Mouse (Mus musculus) lung, embryonic 14.5 days (tissue): ENCODE results near the gene Alad. TPM values are rescaled to one million over a fixed set of nuclear protein-coding genes. Genes with fewer than 3 reads are reported as not detected.
"Not testable (repeated sequence)": the region's sequence is repeated elsewhere in the genome, so short reads cannot be mapped to it uniquely, and the experiment has no call there.

Source experiments
- ATAC-seq: fragments of 200-750 bp; cut with Nextera tagmentation; 2 replicates; pipeline ENCODE4 v1.8.0; 2017; ENCODE audit warnings: mild to moderate bottlenecking, moderate TSS enrichment, moderate library complexity; ENCODE audit not compliant: insufficient read depth
- DNase-seq: peaks from one replicate; pipeline ENCODE4 v3.0.0-alpha.2; 2015
- H3K27ac ChIP-seq: fragments of 300-500 bp; sonication (generic); 2 replicates; pipeline ENCODE4 v1.5.1; 2014; ENCODE audit warnings: low read depth, mild to moderate bottlenecking, moderate library complexity
- H3K27me3 ChIP-seq: fragments of 300-500 bp; sonication (generic); 2 replicates; pipeline ENCODE4 v1.6.1; 2014; ENCODE audit warnings: low read length, control low read depth; ENCODE audit not compliant: insufficient read depth
- H3K36me3 ChIP-seq: fragments of 300-500 bp; sonication (generic); 2 replicates; pipeline ENCODE4 v1.6.1; 2014; ENCODE audit warnings: control low read depth; ENCODE audit not compliant: insufficient read depth
- H3K4me1 ChIP-seq: fragments of 300-500 bp; sonication (generic); 2 replicates; pipeline ENCODE4 v1.6.1; 2014; ENCODE audit warnings: antibody characterized with exemption, control low read depth; ENCODE audit not compliant: insufficient read depth
- H3K4me2 ChIP-seq: fragments of 300-500 bp; sonication (generic); 2 replicates; pipeline ENCODE4 v1.6.1; 2014; ENCODE audit warnings: mild to moderate bottlenecking
- H3K4me3 ChIP-seq: fragments of 300-500 bp; sonication (generic); 2 replicates; pipeline ENCODE4 v1.5.1; 2014; ENCODE audit warnings: low read depth, low read length
- H3K9ac ChIP-seq: fragments of 300-500 bp; sonication (generic); 2 replicates; pipeline ENCODE4 v1.6.1; 2014
- H3K9me3 ChIP-seq: fragments of 300-500 bp; sonication (generic); 2 replicates; pipeline ENCODE4 v1.6.1; 2016; ENCODE audit warnings: low read depth, low read length, control low read depth
- CTCF ChIP-seq: IDR thresholded peaks from 2 replicates; pipeline ENCODE4 v1.5.1; 2016; ENCODE audit warnings: antibody characterized with exemption, low read depth
- WGBS: fragments of 180-500 bp; shearing (Covaris S2); extraction: QIAGEN DNeasy Blood & Tissue Kit; methylation state at CpG from one replicate; pipeline ENCODE4 v1.1.7; 2014; 5-methylcytosine and 5-hydroxymethylcytosine counted together
- polyA plus RNA-seq: library from polyadenylated mRNA; unstranded; fragments of >200 nt; fragmentation: Nextera tagmentation; extraction: Ambion mirVana; gene quantifications from 2 replicates; pipeline ENCODE4 v1.2.1, GENCODE M21; 2014

Alad gene
- polyA plus RNA-seq, 1 experiment from 2014 or later: 110 TPM

- Histone ChIP-seq H3K4me3 (peak overlapping the region; percentile 45), H3K4me2 (peak overlapping the region; percentile 69), H3K9ac (peak overlapping the region; percentile 38; the same call in 1 of the 2 replicates)
- not testable (repeated sequence) for H3K27me3 ChIP-seq, DNase-seq, H3K9me3 ChIP-seq, H3K36me3 ChIP-seq, H3K4me1 ChIP-seq, H3K27ac ChIP-seq, ATAC-seq
- peak; percentile 71 for TF ChIP-seq CTCF
- 10% methylated on average over 11 of the region's 11 CpGs for WGBS
Observed at GRCm38 (mm10) chr4:62479593-62479936, 40.2 kb downstream of the Alad start.

- 0 out of 2 replicates have a peak overlapping the region, but pooled peaks have one; percentile 3 for H3K27ac ChIP-seq
Observed at GRCm38 (mm10) chr4:62477542-62478244, 42.0 kb downstream of the Alad start.

GRCm38 (mm10) chr4:62475793-62476192 lies 43.9 kb downstream of the Alad start:
- H3K9me3 ChIP-seq: no peaks in the 10 kb centered on the region
- WGBS: 59% methylated on average over 6 of the region's 6 CpGs
- 0 out of 2 replicates have a peak, but pooled peaks cover 7% of the 10 kb centered on the region for H3K4me1 ChIP-seq
- DNase-seq (peak; percentile 17), ATAC-seq (no peak)
- H3K27me3 ChIP-seq: 0 out of 2 replicates have a peak, but pooled peaks cover 7% of the 10 kb centered on the region
- no peak overlapping the region for H3K4me2 ChIP-seq
- no peak overlapping the region for H3K9ac ChIP-seq
- no peak for TF ChIP-seq CTCF
- no peak overlapping the region for H3K4me3 ChIP-seq
- H3K36me3 ChIP-seq: no peaks in the 10 kb centered on the region
- no peak overlapping the region for H3K27ac ChIP-seq

More at GRCm38 (mm10) chr4:62477542-62478244, 42.0 kb downstream of the Alad start:
- Histone ChIP-seq H3K4me1 (0 out of 2 replicates have a peak, but pooled peaks cover 7% of the 10 kb centered on the region), H3K36me3 (no peaks in the 10 kb centered on the region), H3K9ac (no peak overlapping the region), H3K9me3 (no peaks in the 10 kb centered on the region), H3K27me3 (0 out of 2 replicates have a peak, but pooled peaks cover 7% of the 10 kb centered on the region), H3K4me3 (no peak overlapping the region), H3K4me2 (no peak overlapping the region)
- 67% methylated on average over 6 of the region's 6 CpGs for WGBS
- DNase-seq: peak; percentile 41
- TF ChIP-seq CTCF: no peak
- peak; percentile 26; the same call in 1 of the 2 replicates for ATAC-seq

GRCm38 (mm10) chr4:62475131-62475530 lies 44.6 kb downstream of the Alad start:
- 0 out of 2 replicates have a peak overlapping the region, but pooled peaks have one; percentile 32 for H3K27ac ChIP-seq
- 0 out of 2 replicates have a peak, but pooled peaks cover 7% of the 10 kb centered on the region for H3K27me3 ChIP-seq
- 62% methylated on average over 2 of the region's 2 CpGs for WGBS
- H3K4me3 ChIP-seq: no peak overlapping the region
- ATAC-seq (no peak), DNase-seq (no peak)
- no peak overlapping the region for H3K4me2 ChIP-seq
- TF ChIP-seq CTCF: no peak
- H3K36me3 ChIP-seq: no peaks in the 10 kb centered on the region
- no peak overlapping the region for H3K9ac ChIP-seq
- peaks cover 7% of the 10 kb centered on the region; the same call in 1 of the 2 replicates for H3K4me1 ChIP-seq
- H3K9me3 ChIP-seq: no peaks in the 10 kb centered on the region

GRCm38 (mm10) chr4:62472071-62472470 lies 47.6 kb downstream of the Alad start:
- ATAC-seq (no peak), DNase-seq (no peak)
- TF ChIP-seq CTCF: no peak
- H3K9me3 ChIP-seq: no peaks in the 10 kb centered on the region
- no peak overlapping the region for H3K27ac ChIP-seq
- H3K4me3 ChIP-seq: no peak overlapping the region
- no peak overlapping the region for H3K4me2 ChIP-seq
- peaks cover 4% of the 10 kb centered on the region; the same call in 1 of the 2 replicates for H3K4me1 ChIP-seq
- 91% methylated on average over 2 of the region's 2 CpGs for WGBS
- no peak overlapping the region for H3K9ac ChIP-seq
- no peaks in the 10 kb centered on the region for H3K27me3 ChIP-seq
- no peaks in the 10 kb centered on the region for H3K36me3 ChIP-seq

GRCm38 (mm10) chr4:62470598-62471051 lies 49.1 kb downstream of the Alad start, which contains the start of gene Wdr31:
Wdr31 (minus strand) TSS chr4:62470896.
- WGBS: under 1% methylated on average over 30 of the region's 30 CpGs
- Histone ChIP-seq H3K9ac (peak within 1 kb of the TSS; percentile 53), H3K9me3 (no peaks in the 10 kb centered on the region), H3K36me3 (no peaks in the 10 kb centered on the region), H3K4me3 (peak within 1 kb of the TSS; percentile 54), H3K27me3 (no peaks in the 10 kb centered on the region), H3K27ac (no peak within 1 kb of the TSS), H3K4me2 (peak within 1 kb of the TSS; percentile 78), H3K4me1 (no peaks in the 10 kb centered on the region; the same call in 1 of the 2 replicates)
- DNase-seq: peak; percentile 89
- ATAC-seq: peak; percentile 93
- no peak for TF ChIP-seq CTCF

- no peak overlapping the region for H3K27ac ChIP-seq
- TF ChIP-seq CTCF: peak; percentile 30; the same call in 1 of the 2 replicates
Observed at GRCm38 (mm10) chr4:62468158-62468557, 51.6 kb downstream of the Alad start.

More at GRCm38 (mm10) chr4:62468158-62468557, 51.6 kb downstream of the Alad start:
- no peak for DNase-seq
- Histone ChIP-seq H3K4me3 (no peak overlapping the region), H3K9ac (no peak overlapping the region), H3K9me3 (no peaks in the 10 kb centered on the region), H3K4me1 (no peaks in the 10 kb centered on the region; the same call in 1 of the 2 replicates), H3K36me3 (no peaks in the 10 kb centered on the region), H3K27me3 (no peaks in the 10 kb centered on the region), H3K4me2 (no peak overlapping the region)
- 89% methylated on average over 1 of the region's 1 CpGs for WGBS
- no peak for ATAC-seq
